Mouse (Mus musculus) kidney, embryonic 14.5 days (tissue): ENCODE measurements around the gene Fstl5. TPM values are rescaled to one million over a fixed set of nuclear protein-coding genes. Genes with fewer than 3 reads are reported as not detected.

Experiments used
- polyA plus RNA-seq: library from polyadenylated mRNA; unstranded; fragments of >200 nt; fragmentation: Nextera tagmentation; extraction: Ambion mirVana; gene quantifications from 2 replicates; pipeline ENCODE4 v1.2.1, GENCODE M21; 2014

Gene Fstl5
- polyA plus RNA-seq, 1 experiment from 2014 or later = 0.19 TPM

Other genes starting within 250 kb of the Fstl5 start
- 44.3 and 51.7 TPM in 2 replicates for gene Golim4, start 117.3 kb upstream of the Fstl5 start, polyA plus RNA-seq